Mouse (Mus musculus) spleen, postnatal 14 days (tissue): ENCODE results near the gene Cuta.
"Not testable (repeated sequence)": the region's sequence is repeated elsewhere in the genome, so short reads cannot be mapped to it uniquely, and the experiment has no call there.

Experiments used
- DNase-seq, 2 experiments: peaks; one replicate each; pipeline ENCODE4 v3.0.0; 2021 to 2022; ENCODE audit warnings: low spot score in 2 of 2

Gene Cuta

GRCm38 (mm10) chr17:26939178-26939972 is at the start of gene Cuta:
Cuta (minus strand) TSS chr17:26939569.
- peak; percentile 98 to 99 for DNase-seq

GRCm38 (mm10) chr17:26985503-26986179 is 46.3 kb upstream of the Cuta start:
- DNase-seq = no peak

- DNase-seq = no peak
Measured at GRCm38 (mm10) chr17:26983382-26983781, 44.0 kb upstream of the Cuta start.

- no peak for DNase-seq
Measured at GRCm38 (mm10) chr17:26981050-26981449, 41.7 kb upstream of the Cuta start.

- DNase-seq = peak in 1 of 2 experiments; percentile 46
Measured at GRCm38 (mm10) chr17:26979426-26979825, 40.1 kb upstream of the Cuta start.

GRCm38 (mm10) chr17:26977354-26977753 is 38.0 kb upstream of the Cuta start:
- DNase-seq = not testable (repeated sequence)

- DNase-seq = no peak
Measured at GRCm38 (mm10) chr17:26975415-26975814, 36.0 kb upstream of the Cuta start.

- no peak for DNase-seq
Measured at GRCm38 (mm10) chr17:26974547-26974946, 35.2 kb upstream of the Cuta start.

GRCm38 (mm10) chr17:26972703-26973574 is 33.6 kb upstream of the Cuta start, which contains the start of gene Zbtb9:
Zbtb9 (plus strand) TSS chr17:26973167.
- peak; percentile 92 to 94 for DNase-seq

GRCm38 (mm10) chr17:26972107-26972506 is 32.7 kb upstream of the Cuta start:
- no peak for DNase-seq

- DNase-seq = no peak
Measured at GRCm38 (mm10) chr17:26971247-26971905, 32.0 kb upstream of the Cuta start.

GRCm38 (mm10) chr17:26970221-26970620 is 30.9 kb upstream of the Cuta start:
- no peak for DNase-seq

- no peak for DNase-seq
Measured at GRCm38 (mm10) chr17:26969257-26969656, 29.9 kb upstream of the Cuta start.

- DNase-seq = no peak
Measured at GRCm38 (mm10) chr17:26968200-26968611, 28.8 kb upstream of the Cuta start.

GRCm38 (mm10) chr17:26967477-26967876 is 28.1 kb upstream of the Cuta start:
- DNase-seq = no peak

GRCm38 (mm10) chr17:26966993-26967392 is 27.6 kb upstream of the Cuta start:
- DNase-seq = no peak

- no peak for DNase-seq
Measured at GRCm38 (mm10) chr17:26961572-26962240, 22.3 kb upstream of the Cuta start.

- DNase-seq = no peak
Measured at GRCm38 (mm10) chr17:26959815-26960214, 20.4 kb upstream of the Cuta start.

GRCm38 (mm10) chr17:26958880-26959279 is 19.5 kb upstream of the Cuta start:
- DNase-seq = no peak

- no peak for DNase-seq
Measured at GRCm38 (mm10) chr17:26957872-26958271, 18.5 kb upstream of the Cuta start.

- no peak for DNase-seq
Measured at GRCm38 (mm10) chr17:26956895-26957294, 17.5 kb upstream of the Cuta start.
